Comparison of ENCODE assay signal across 25 mouse cellular contexts in genomic region chr17:10355746-10356145, GRCm38 (mm10). TPM values are rescaled to one million over a fixed set of nuclear protein-coding genes. Genes with fewer than 3 reads are reported as not detected.
DNase-seq lines count a peak whose midpoint lies in the region; ATAC-seq lines count a peak whose summit lies in the region.
"Had no signal": no experiment of that assay in that cellular context is flagged by ENCODE, and none has a peak within 500 bp of the region (broad histone marks: within the 10 kb centered on the region; RNA-seq: fewer than 3 reads in every experiment).

No protein-coding gene starts in this region.

- peak overlapping the region; percentile 36; the same call in 1 of the 2 replicates for H3K27ac ChIP-seq in forebrain, embryonic 10.5 days
- no peak overlapping the region for H3K27ac ChIP-seq in forebrain, embryonic 16.5 days (ENCODE audit: low read length)
- H3K27ac ChIP-seq: embryonic facial prominence, embryonic 10.5 days; hindbrain, postnatal 0 days; kidney, embryonic 15.5 days; left cerebral cortex, adult 2 months; limb, embryonic 13.5 days; liver, embryonic 12.5 days; midbrain, embryonic 12.5 days; stomach, embryonic 15.5 days had no signal

- no peaks in the 10 kb centered on the region for H3K36me3 ChIP-seq in forebrain, embryonic 10.5 days (replicated peaks)
- no peaks in the 10 kb centered on the region for H3K36me3 ChIP-seq in forebrain, embryonic 16.5 days (ENCODE audit: control insufficient read depth, insufficient read depth)
- H3K36me3 ChIP-seq: embryonic facial prominence, embryonic 10.5 days; kidney, embryonic 15.5 days; limb, embryonic 13.5 days; liver, embryonic 12.5 days; midbrain, embryonic 12.5 days; stomach, embryonic 15.5 days had no signal

- H3K4me3 ChIP-seq in forebrain, embryonic 10.5 days: no peak overlapping the region
- H3K4me3 ChIP-seq in forebrain, embryonic 16.5 days (replicated peaks; ENCODE audit: low read length): no peak overlapping the region
- H3K4me3 ChIP-seq: embryonic facial prominence, embryonic 10.5 days; kidney, embryonic 15.5 days; left cerebral cortex, adult 2 months; limb, embryonic 13.5 days; liver, embryonic 12.5 days; midbrain, embryonic 12.5 days; stomach, embryonic 15.5 days had no signal

- no peak overlapping the region for H3K4me2 ChIP-seq in forebrain, embryonic 16.5 days (ENCODE audit: low read length)
- H3K4me2 ChIP-seq: kidney, embryonic 15.5 days; limb, embryonic 13.5 days; liver, embryonic 12.5 days; midbrain, embryonic 12.5 days; stomach, embryonic 15.5 days had no signal

- H3K4me1 ChIP-seq in forebrain, embryonic 10.5 days: peaks cover 25% of the 10 kb centered on the region
- 0 out of 2 replicates have a peak, but pooled peaks cover 1% of the 10 kb centered on the region for H3K4me1 ChIP-seq in forebrain, embryonic 16.5 days (replicated peaks; ENCODE audit: control insufficient read depth, insufficient read depth, low read length)
- H3K4me1 ChIP-seq: stomach, embryonic 15.5 days had no signal

- 38% methylated on average over 8 of the region's 8 CpGs for WGBS in forebrain, embryonic 10.5 days
- WGBS in forebrain, embryonic 16.5 days: 40% methylated on average over 8 of the region's 8 CpGs

- no peak for DNase-seq in forebrain, embryonic 10.5 days (ENCODE audit: extremely low spot score, low spot score)
- peak; percentile 26 for DNase-seq in left cerebral cortex, postnatal 4 days
- DNase-seq in left cerebral cortex, adult 8-10 months (ENCODE audit: low spot score in 2 of 2): no peak
- DNase-seq in ES-CJ7 (ENCODE audit: low read depth, low spot score): peak; percentile 87
- DNase-seq in hindlimb bud, embryonic 11.5 days (ENCODE audit: extremely low spot score, low read depth, low spot score): peak; percentile 53
- DNase-seq in right cerebral cortex, postnatal 14 days: no peak
- DNase-seq in MN1 (ENCODE audit: low spot score): no peak
- DNase-seq: cerebellum, adult 11-12 months; cerebellum, postnatal 25 days; forebrain, postnatal 0 days; gastrocnemius, postnatal 36 days; lung, adult 18-20 months; lung, postnatal 10 days; thymus, adult 18-20 months; thymus, postnatal 4 days had no signal

- no peaks in the 10 kb centered on the region for H3K9me3 ChIP-seq in forebrain, embryonic 10.5 days
- H3K9me3 ChIP-seq in forebrain, embryonic 16.5 days (ENCODE audit: control insufficient read depth, low read length): no peaks in the 10 kb centered on the region
- H3K9me3 ChIP-seq: embryonic facial prominence, embryonic 10.5 days; kidney, embryonic 15.5 days; limb, embryonic 13.5 days; liver, embryonic 12.5 days; midbrain, embryonic 12.5 days; stomach, embryonic 15.5 days had no signal

- intact Hi-C loops in left cerebral cortex, postnatal 4 days (cut with DNase I): no loop called here

- ATAC-seq in forebrain, embryonic 16.5 days: no peak
- ATAC-seq: forebrain, postnatal 0 days; hindbrain, postnatal 0 days; intestine, postnatal 0 days; liver, embryonic 12.5 days had no signal

- no peak overlapping the region for H3K9ac ChIP-seq in forebrain, embryonic 16.5 days (replicated peaks; ENCODE audit: low read depth, low read length)
- H3K9ac ChIP-seq: forebrain, postnatal 0 days; kidney, embryonic 15.5 days; limb, embryonic 13.5 days; liver, embryonic 12.5 days; midbrain, embryonic 12.5 days; stomach, embryonic 15.5 days had no signal

- H3K27me3 ChIP-seq in forebrain, embryonic 10.5 days (ENCODE audit: poor library complexity, severe bottlenecking): no peaks in the 10 kb centered on the region
- H3K27me3 ChIP-seq in forebrain, embryonic 16.5 days (replicated peaks; ENCODE audit: control insufficient read depth, insufficient read depth, low read length): no peaks in the 10 kb centered on the region
- H3K27me3 ChIP-seq: kidney, embryonic 15.5 days; limb, embryonic 13.5 days; midbrain, embryonic 12.5 days; stomach, embryonic 15.5 days had no signal

RNA-seq across cellular contexts. Expression of gene Qk, which starts 36.1 kb away (rescaled TPM):
- 40.5 and 47.0 TPM in 2 replicates for polyA plus RNA-seq in forebrain, embryonic 10.5 days (2016; fragmentation: Nextera tagmentation; extraction: Ambion mirVana)
- polyA plus RNA-seq in forebrain, embryonic 16.5 days (2015; fragmentation: Nextera tagmentation; extraction: Ambion mirVana): 37.6 and 43.6 TPM in 2 replicates
- 100 to 1,000 TPM; 247 to 250 TPM for total RNA-seq in left cerebral cortex, postnatal 4 days (2021)
- total RNA-seq in left cerebral cortex, adult 8-10 months (2022): 100 to 1,000 TPM; 375 to 387 (median 386) TPM

Comparison
In these comparisons a context has a peak if more than half of its experiments do, and no peak if none do; other contexts are left out.
1. DNase-seq: peak in left cerebral cortex, postnatal 4 days (single experiment), ES-CJ7 (single experiment) and hindlimb bud, embryonic 11.5 days (single experiment); none in forebrain, embryonic 10.5 days (single experiment), left cerebral cortex, adult 8-10 months (0 of 2), right cerebral cortex, postnatal 14 days (single experiment) and MN1 (single experiment).